Mouse (Mus musculus) heart, postnatal 0 days (tissue): ENCODE data around the gene Nfix.

Source experiments
- CTCF ChIP-seq: IDR thresholded peaks from 2 replicates; pipeline ENCODE4 v1.5.1; 2016; ENCODE audit warnings: antibody characterized with exemption, control low read depth, low read depth
- EP300 ChIP-seq: IDR thresholded peaks from 2 replicates; pipeline ENCODE4 v1.6.1; 2016; ENCODE audit warnings: antibody characterized with exemption, low read depth

- TF ChIP-seq CTCF (peak; percentile 50), EP300 (no peak)
These were observed 41.0 kb downstream of the Nfix start for GRCm38 (mm10) chr8:84759126-84759525.
